Mouse (Mus musculus) colon, adult 2 months (tissue): ENCODE data around the gene Rcan3. TPM values are rescaled to one million over a fixed set of nuclear protein-coding genes. Genes with fewer than 3 reads are reported as not detected.

ENCODE experiments used
- polyA plus RNA-seq: library from polyadenylated mRNA; depleted of rRNA; stranded (reverse); fragments of >200 nt; gene quantifications from 2 replicates; pipeline ENCODE4 v1.2.3, GENCODE M21; 2012; rRNA removed

The Rcan3 gene
- 20.5 and 22.3 TPM in 2 replicates for polyA plus RNA-seq

DNA sequence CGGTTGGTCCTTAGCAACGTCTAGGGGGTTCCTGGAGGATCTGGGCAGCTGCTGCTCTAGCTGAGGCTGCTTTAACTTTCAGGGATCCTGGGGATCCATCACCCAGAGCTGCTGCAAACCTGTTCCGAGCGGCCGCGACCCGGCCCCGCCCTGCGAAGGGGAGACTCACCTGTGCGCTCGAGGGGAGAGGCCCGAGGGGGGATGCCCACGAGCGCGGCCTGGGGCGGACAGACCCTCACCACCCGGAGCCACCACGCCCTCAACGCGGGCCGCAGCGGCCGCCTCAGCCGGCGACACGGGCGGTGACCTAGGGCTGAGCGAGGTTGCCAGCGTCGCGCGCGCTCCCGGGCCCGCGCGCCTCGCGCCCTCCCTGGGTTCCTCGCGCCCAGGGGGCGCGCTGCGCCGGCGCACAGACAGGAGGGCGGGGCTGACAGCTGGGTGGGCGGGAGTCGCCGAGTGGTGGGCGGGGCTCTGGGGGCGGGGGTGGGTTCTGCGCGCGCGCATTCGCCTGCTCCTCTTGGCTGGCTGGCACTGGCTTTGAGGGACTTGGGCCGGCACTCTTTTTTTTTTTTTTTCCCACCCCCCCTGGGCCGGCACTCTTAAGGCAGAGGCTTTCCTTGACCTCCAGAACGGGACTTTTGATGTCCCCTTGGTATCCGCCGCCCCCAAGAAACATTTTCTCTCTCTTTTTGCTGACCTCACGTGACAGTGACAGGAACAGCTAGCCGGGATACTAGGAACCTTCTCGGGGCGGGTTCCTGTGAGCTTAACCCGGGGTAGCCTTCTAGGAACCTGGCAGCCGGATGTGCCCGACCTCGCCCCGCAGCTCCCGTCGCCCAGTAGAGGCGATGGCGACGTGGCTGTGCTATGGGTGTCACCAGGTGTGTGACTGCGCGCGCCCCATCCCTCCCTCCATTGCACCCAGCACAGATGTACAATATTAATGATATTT, at the start of gene Rcan3:
Rcan3 (minus strand) TSS at position 411 of the 952 bp plus-strand sequence.

DNA sequence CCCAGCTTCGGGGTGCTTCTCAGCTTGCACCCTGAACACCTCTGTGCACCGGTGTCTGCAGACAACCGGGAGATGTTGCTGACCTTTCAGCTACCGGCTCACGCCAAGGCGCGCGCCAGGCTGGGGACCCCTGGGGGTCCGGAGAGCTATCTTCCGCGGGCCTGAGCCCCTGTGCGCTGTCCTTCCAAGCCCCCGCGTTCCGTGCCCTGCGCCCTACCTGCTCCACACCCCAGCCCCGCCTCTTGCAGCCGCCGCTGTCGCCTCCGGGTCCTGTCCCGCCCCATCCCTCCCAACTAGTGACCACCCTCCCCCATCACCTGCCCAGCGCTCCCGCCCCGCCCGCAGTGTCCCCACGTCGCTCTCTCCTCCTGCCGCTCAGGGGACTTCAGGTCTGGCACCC, 35.7 kb downstream of the Rcan3 start, which contains the start of gene Ncmap:
Ncmap (minus strand) TSS at position 237 of the 400 bp plus-strand sequence.

Other genes starting within 250 kb of the Rcan3 start
- gene Clic4, start 161.0 kb downstream of the Rcan3 start, polyA plus RNA-seq, result 45.9 and 47.4 TPM in 2 replicates
- gene Srrm1, start 80.5 kb downstream of the Rcan3 start, polyA plus RNA-seq, result 11.8 and 18.8 TPM in 2 replicates
- gene Ncmap, start 35.6 kb downstream of the Rcan3 start, polyA plus RNA-seq, result 4.0 and 4.7 TPM in 2 replicates
- 0.27 and 0.58 TPM in 2 replicates for gene Stpg1, start 60.9 kb upstream of the Rcan3 start, polyA plus RNA-seq
- gene Nipal3, start 61.2 kb upstream of the Rcan3 start, polyA plus RNA-seq, result 50.0 and 71.8 TPM in 2 replicates
- 0.23 and 0.41 TPM in 2 replicates for gene Grhl3, start 139.8 kb upstream of the Rcan3 start, polyA plus RNA-seq